Mouse (Mus musculus) limb, embryonic 11.5 days (tissue): ENCODE measurements at regions not wholly inside any gene's neighbourhood (a gene's known extent, or its start where the extent isn't known, plus 50 kb on each side); places are given as distances from the start of the nearest gene placed in this dataset.

Source experiments
- ATAC-seq: fragments of 200-750 bp; cut with Nextera tagmentation; 2 replicates; pipeline ENCODE4 v1.8.0; 2017; ENCODE audit warnings: low read depth; ENCODE audit not compliant: insufficient number of reproducible peaks, low FRiP score, low TSS enrichment
- DNase-seq: peaks from one replicate; pipeline ENCODE4 v3.0.0-alpha.2; 2015; ENCODE audit warnings: low spot score
- H3K27ac ChIP-seq: fragments of 300-500 bp; sonication (generic); replicated peaks from 2 replicates; pipeline ENCODE4 v1.5.1; 2014; ENCODE audit warnings: low read depth, mild to moderate bottlenecking, low read length
- H3K27me3 ChIP-seq: fragments of 300-500 bp; sonication (generic); 2 replicates; pipeline ENCODE4 v1.6.1; 2014; ENCODE audit warnings: mild to moderate bottlenecking, low read length, mixed read lengths; ENCODE audit not compliant: control insufficient read depth, insufficient read depth
- H3K36me3 ChIP-seq: fragments of 300-500 bp; sonication (generic); 2 replicates; pipeline ENCODE4 v1.6.1; 2014; ENCODE audit warnings: mild to moderate bottlenecking, low read length, moderate library complexity, mixed read lengths; ENCODE audit not compliant: control insufficient read depth, insufficient read depth
- H3K4me1 ChIP-seq: fragments of 300-500 bp; sonication (generic); 2 replicates; pipeline ENCODE4 v1.6.1; 2014; ENCODE audit warnings: low read length, mixed read lengths; ENCODE audit not compliant: control insufficient read depth, insufficient read depth
- H3K4me2 ChIP-seq: fragments of 300-500 bp; sonication (generic); 2 replicates; pipeline ENCODE4 v1.6.1; 2014; ENCODE audit warnings: low read depth, mild to moderate bottlenecking, moderate library complexity; ENCODE audit not compliant: severe bottlenecking
- H3K4me3 ChIP-seq: fragments of 300-500 bp; sonication (generic); 2 replicates; pipeline ENCODE4 v1.5.1; 2014; ENCODE audit warnings: low read depth, low read length
- H3K9ac ChIP-seq: fragments of 300-500 bp; sonication (generic); 2 replicates; pipeline ENCODE4 v1.6.1; 2014; ENCODE audit warnings: mild to moderate bottlenecking, low read length
- H3K9me3 ChIP-seq: fragments of 300-500 bp; sonication (generic); 2 replicates; pipeline ENCODE4 v1.6.1; 2016; ENCODE audit warnings: low read length; ENCODE audit not compliant: control insufficient read depth
- WGBS: fragments of 180-500 bp; shearing (Covaris S2); extraction: QIAGEN DNeasy Blood & Tissue Kit; methylation state at CpG from one replicate; pipeline ENCODE4 v1.1.7; 2014; 5-methylcytosine and 5-hydroxymethylcytosine counted together

GRCm38 (mm10) chr19:25856344-25856743 lies 184.1 kb downstream of the Dmrt2 start:
- ATAC-seq, result no peak
- no peak for DNase-seq
- Histone ChIP-seq H3K27me3 (no peaks in the 10 kb centered on the region), H3K27ac (no peak overlapping the region), H3K4me2 (no peak overlapping the region), H3K4me1 (no peaks in the 10 kb centered on the region), H3K4me3 (no peak overlapping the region), H3K9ac (no peak overlapping the region), H3K9me3 (no peaks in the 10 kb centered on the region), H3K36me3 (no peaks in the 10 kb centered on the region)
- 47% methylated on average over 4 of the region's 4 CpGs for WGBS

DNA sequence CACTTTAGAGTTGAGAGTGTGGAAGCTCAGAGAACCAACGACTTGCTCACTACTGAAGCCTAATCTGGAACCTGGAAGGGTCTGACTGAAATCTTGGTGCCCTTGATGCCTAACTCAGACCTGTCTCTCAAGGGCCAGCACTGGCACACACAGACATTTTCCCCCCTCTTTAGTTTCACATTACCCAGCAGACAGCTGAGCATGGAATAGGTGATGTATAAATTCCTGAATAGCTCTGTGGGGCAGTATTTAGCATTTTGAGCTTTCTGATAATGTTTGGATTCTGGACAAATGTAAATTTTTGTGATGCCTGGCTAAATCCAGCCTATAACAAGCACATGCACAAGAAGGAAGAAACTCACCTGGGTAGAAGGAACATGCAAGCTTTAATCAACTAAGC lies 191.1 kb downstream of the Dmrt2 start:
- no peaks in the 10 kb centered on the region for H3K9me3 ChIP-seq
- H3K27ac ChIP-seq, result no peak overlapping the region
- DNase-seq, result no peak

DNA sequence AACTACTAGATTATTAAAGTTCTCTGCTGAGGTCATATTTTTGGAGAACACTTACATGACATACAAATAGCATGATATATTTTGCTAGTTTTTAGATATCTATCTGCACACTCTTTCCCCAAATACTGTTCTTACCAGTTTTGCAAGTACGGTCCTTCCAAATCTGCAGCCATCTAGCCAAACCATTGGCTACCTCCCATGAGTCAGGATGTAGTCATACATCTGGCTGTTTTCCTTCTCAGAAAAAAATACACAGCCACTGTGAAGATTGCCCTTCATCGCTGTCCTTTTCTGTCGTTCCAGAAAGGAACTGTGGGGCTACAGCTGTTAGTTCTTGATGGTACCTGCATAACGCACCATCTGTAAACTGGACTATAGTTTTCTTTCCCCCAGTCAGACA lies 234.5 kb downstream of the Dmrt2 start:
- no peaks in the 10 kb centered on the region for H3K4me1 ChIP-seq
- H3K9ac ChIP-seq, result no peak overlapping the region
- 92% methylated on average over 4 of the region's 4 CpGs for WGBS
- no peaks in the 10 kb centered on the region for H3K9me3 ChIP-seq
- DNase-seq (no peak), ATAC-seq (no peak)
- no peak overlapping the region for H3K4me2 ChIP-seq
- H3K27ac ChIP-seq, result no peak overlapping the region
- no peaks in the 10 kb centered on the region for H3K27me3 ChIP-seq
- H3K36me3 ChIP-seq, result no peaks in the 10 kb centered on the region
- H3K4me3 ChIP-seq, result no peak overlapping the region

More for the DNA sequence above, 191.1 kb downstream of the Dmrt2 start:
- no peak for ATAC-seq
- Histone ChIP-seq H3K4me3 (no peak overlapping the region), H3K36me3 (no peaks in the 10 kb centered on the region), H3K27me3 (no peaks in the 10 kb centered on the region), H3K4me1 (no peaks in the 10 kb centered on the region), H3K4me2 (no peak overlapping the region), H3K9ac (no peak overlapping the region)
- 70% methylated on average over 1 of the region's 1 CpGs for WGBS

- no peak for DNase-seq
Measured at GRCm38 (mm10) chr19:25922052-25922451, 249.8 kb downstream of the Dmrt2 start.

GRCm38 (mm10) chr19:25922806-25923205 lies 250.6 kb downstream of the Dmrt2 start:
- 83% methylated on average over 1 of the region's 1 CpGs for WGBS
- DNase-seq, result no peak
- H3K36me3 ChIP-seq, result no peaks in the 10 kb centered on the region
- no peak overlapping the region for H3K9ac ChIP-seq
- ATAC-seq, result no peak
- H3K27me3 ChIP-seq, result no peaks in the 10 kb centered on the region
- no peak overlapping the region for H3K27ac ChIP-seq
- H3K9me3 ChIP-seq, result no peaks in the 10 kb centered on the region
- no peak overlapping the region for H3K4me2 ChIP-seq
- H3K4me1 ChIP-seq, result peaks cover 4% of the 10 kb centered on the region; the same call in 1 of the 2 replicates
- H3K4me3 ChIP-seq, result no peak overlapping the region

More at GRCm38 (mm10) chr19:25922052-25922451, 249.8 kb downstream of the Dmrt2 start:
- no peak for ATAC-seq
- Histone ChIP-seq H3K9ac (no peak overlapping the region), H3K27me3 (no peaks in the 10 kb centered on the region), H3K36me3 (no peaks in the 10 kb centered on the region), H3K27ac (no peak overlapping the region), H3K4me1 (peaks cover 4% of the 10 kb centered on the region; the same call in 1 of the 2 replicates), H3K4me3 (no peak overlapping the region), H3K4me2 (no peak overlapping the region), H3K9me3 (no peaks in the 10 kb centered on the region)

- ATAC-seq, result peak; percentile 47; the same call in 1 of the 2 replicates
- Histone ChIP-seq H3K36me3 (no peaks in the 10 kb centered on the region), H3K4me1 (peaks cover 4% of the 10 kb centered on the region; the same call in 1 of the 2 replicates), H3K4me3 (no peak overlapping the region), H3K9ac (no peak overlapping the region), H3K9me3 (no peaks in the 10 kb centered on the region), H3K27me3 (no peaks in the 10 kb centered on the region), H3K27ac (no peak overlapping the region; the same call in 1 of the 2 replicates), H3K4me2 (no peak overlapping the region)
- peak; percentile 47 for DNase-seq
- WGBS, result 41% methylated on average over 10 of the region's 10 CpGs
Measured at GRCm38 (mm10) chr19:25923727-25924384, 251.6 kb downstream of the Dmrt2 start.

DNA sequence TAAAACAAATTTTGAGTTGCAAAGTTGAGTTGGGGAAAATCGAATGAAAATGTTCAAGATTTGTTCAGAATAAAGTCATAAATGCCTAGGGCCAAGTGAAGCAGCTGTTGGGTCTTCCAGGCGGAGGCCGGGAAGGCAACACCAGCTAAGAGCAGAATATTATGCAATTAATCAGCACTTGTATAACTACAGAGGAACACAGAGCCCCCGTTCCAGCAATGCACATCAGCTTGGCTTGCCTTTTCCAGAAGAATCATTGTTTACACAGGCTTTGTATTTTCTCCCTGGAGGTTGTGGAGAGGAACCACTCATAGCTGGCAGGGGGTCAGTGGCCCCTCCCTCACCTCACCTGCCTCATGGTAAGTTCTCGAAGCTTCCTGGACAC lies 252.2 kb downstream of the Dmrt2 start:
- 51% methylated on average over 5 of the region's 5 CpGs for WGBS
- no peak overlapping the region for H3K4me3 ChIP-seq
- H3K36me3 ChIP-seq, result no peaks in the 10 kb centered on the region
- H3K4me1 ChIP-seq, result peaks cover 4% of the 10 kb centered on the region; the same call in 1 of the 2 replicates
- H3K4me2 ChIP-seq, result no peak overlapping the region
- no peak overlapping the region for H3K9ac ChIP-seq
- H3K9me3 ChIP-seq, result no peaks in the 10 kb centered on the region
- H3K27ac ChIP-seq, result no peak overlapping the region
- ATAC-seq, result no peak
- DNase-seq, result peak; percentile 26
- H3K27me3 ChIP-seq, result no peaks in the 10 kb centered on the region

GRCm38 (mm10) chr19:25927220-25927619 lies 255.0 kb downstream of the Dmrt2 start:
- Histone ChIP-seq H3K4me1 (peaks cover 4% of the 10 kb centered on the region; the same call in 1 of the 2 replicates), H3K9me3 (no peaks in the 10 kb centered on the region), H3K4me2 (no peak overlapping the region), H3K27ac (no peak overlapping the region), H3K36me3 (no peaks in the 10 kb centered on the region), H3K9ac (no peak overlapping the region), H3K27me3 (no peaks in the 10 kb centered on the region), H3K4me3 (no peak overlapping the region)
- DNase-seq (no peak), ATAC-seq (no peak)
- WGBS, result 41% methylated on average over 9 of the region's 9 CpGs

GRCm38 (mm10) chr19:25937343-25937742 lies 265.1 kb downstream of the Dmrt2 start:
- H3K9ac ChIP-seq, result no peak overlapping the region
- H3K36me3 ChIP-seq, result no peaks in the 10 kb centered on the region
- H3K4me1 ChIP-seq, result no peaks in the 10 kb centered on the region
- DNase-seq, result no peak
- no peak overlapping the region for H3K4me2 ChIP-seq
- no peaks in the 10 kb centered on the region for H3K9me3 ChIP-seq
- 11% methylated on average over 9 of the region's 9 CpGs for WGBS
- H3K4me3 ChIP-seq, result no peak overlapping the region
- no peak overlapping the region for H3K27ac ChIP-seq
- H3K27me3 ChIP-seq, result no peaks in the 10 kb centered on the region
- no peak for ATAC-seq
